In genomic region chr12:38816235-38816634, GRCm38 (mm10) we compare ENCODE assay signal across 19 mouse cellular contexts. TPM values are rescaled to one million over a fixed set of nuclear protein-coding genes. Genes with fewer than 3 reads are reported as not detected.
"Had no signal": no experiment of that assay in that cellular context is flagged by ENCODE, and none has a peak within 500 bp of the region (broad histone marks: within the 10 kb centered on the region; RNA-seq: fewer than 3 reads in every experiment).

No protein-coding gene starts in this region.

- DNase-seq: lung, adult 18-20 months; lung, embryonic 14.5 days; lung, postnatal 10 days; lung, postnatal 4 days; retina, postnatal 1 day; right cerebral cortex, adult 18-20 months; right cerebral cortex, postnatal 25 days; right cerebral cortex, postnatal 4 days; spleen, adult 18-20 months; thymus, adult 18-20 months; thymus, postnatal 14 days; thymus, postnatal 36 days had no signal

- H3K4me1 ChIP-seq: midbrain, embryonic 10.5 days; midbrain, embryonic 13.5 days; neural tube, embryonic 13.5 days; neural tube, embryonic 15.5 days had no signal

- H3K27me3 ChIP-seq: midbrain, embryonic 13.5 days; neural tube, embryonic 13.5 days; neural tube, embryonic 15.5 days had no signal

- H3K9ac ChIP-seq: lung, embryonic 14.5 days; midbrain, embryonic 13.5 days; neural tube, embryonic 13.5 days; neural tube, embryonic 15.5 days had no signal

- H3K36me3 ChIP-seq: midbrain, embryonic 10.5 days; midbrain, embryonic 13.5 days; neural tube, embryonic 13.5 days; neural tube, embryonic 15.5 days had no signal

- H3K27ac ChIP-seq: midbrain, embryonic 10.5 days; midbrain, embryonic 13.5 days; neural tube, embryonic 13.5 days; neural tube, embryonic 15.5 days had no signal

- H3K4me3 ChIP-seq: midbrain, embryonic 10.5 days; midbrain, embryonic 13.5 days; myocyte; neural tube, embryonic 13.5 days; neural tube, embryonic 15.5 days had no signal

- H3K4me2 ChIP-seq: lung, embryonic 14.5 days; midbrain, embryonic 13.5 days; neural tube, embryonic 13.5 days; neural tube, embryonic 15.5 days had no signal

- H3K9me3 ChIP-seq: midbrain, embryonic 10.5 days; midbrain, embryonic 13.5 days; neural tube, embryonic 13.5 days; neural tube, embryonic 15.5 days had no signal

- ATAC-seq: midbrain, embryonic 13.5 days; midbrain, embryonic 16.5 days had no signal

RNA-seq across cellular contexts. Expression of gene Etv1, which starts 37.1 kb away (rescaled TPM):
- total RNA-seq: megakaryocyte-erythroid progenitor cell, adult 5-6 weeks had no signal
